Mouse (Mus musculus) heart, adult 11 months (tissue): ENCODE measurements around the gene Cd302.

Experiments used
- DNase-seq: peaks from one replicate; pipeline ENCODE4 v3.0.0; 2022

Cd302 gene

DNA sequence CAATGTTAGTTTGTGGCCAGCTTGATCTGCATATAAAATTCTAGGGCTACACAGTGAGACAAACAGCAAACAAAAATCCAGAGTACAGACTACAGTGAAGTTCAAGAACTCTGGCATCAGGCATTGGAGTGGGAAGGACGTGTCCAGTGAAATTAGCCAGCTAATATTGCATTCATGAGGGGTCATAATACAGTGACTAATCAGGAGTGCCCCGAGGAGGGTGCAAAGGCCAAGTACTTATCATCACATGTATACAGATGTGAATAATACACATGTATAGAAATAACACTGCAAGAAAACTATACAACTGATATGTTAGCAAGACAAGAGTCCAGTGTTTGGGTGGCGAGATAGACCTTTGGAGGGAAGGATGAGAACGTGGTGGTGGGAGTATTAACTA, 31.5 kb downstream of the Cd302 start:
- DNase-seq = no peak

DNA sequence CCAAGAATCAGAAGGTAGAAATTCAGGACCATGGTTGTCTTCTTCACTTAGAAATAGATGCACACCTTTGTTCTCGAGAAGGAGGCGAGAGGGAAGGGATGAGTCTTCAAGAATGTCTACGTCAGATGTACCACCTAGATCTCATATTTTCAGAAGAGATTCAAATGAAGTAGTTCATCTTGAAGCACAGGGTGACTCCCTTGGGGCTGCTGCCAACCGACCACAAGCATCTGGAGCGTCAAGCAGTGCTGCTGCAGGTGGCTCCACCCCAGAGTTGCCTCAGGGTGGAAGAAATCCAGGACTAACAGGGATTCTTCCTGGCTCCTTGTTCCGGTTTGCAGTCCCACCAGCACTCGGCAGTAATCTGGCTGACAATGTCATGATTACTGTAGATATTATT, 49.8 kb downstream of the Cd302 start:
- DNase-seq = peak; percentile 74

DNA sequence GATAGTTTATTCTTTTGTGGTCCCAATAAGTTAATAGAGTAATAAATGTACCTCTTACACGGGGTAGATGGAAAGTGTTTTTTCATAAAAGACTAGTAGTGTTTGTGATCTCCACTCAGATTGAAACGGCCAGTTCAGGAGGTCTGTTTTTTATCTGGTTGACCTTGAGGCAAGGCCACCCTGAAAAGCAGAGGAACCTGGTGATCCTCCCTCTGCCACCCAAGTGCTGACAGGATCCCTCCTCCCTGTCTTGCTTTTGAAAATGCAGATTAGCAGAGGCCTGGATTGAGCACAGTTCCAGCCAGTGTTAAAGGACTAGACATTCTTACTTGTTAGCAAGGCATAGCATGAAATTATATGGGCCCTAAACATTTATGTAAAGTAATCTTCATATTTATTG, 51.1 kb downstream of the Cd302 start:
- peak; percentile 76 for DNase-seq

DNA sequence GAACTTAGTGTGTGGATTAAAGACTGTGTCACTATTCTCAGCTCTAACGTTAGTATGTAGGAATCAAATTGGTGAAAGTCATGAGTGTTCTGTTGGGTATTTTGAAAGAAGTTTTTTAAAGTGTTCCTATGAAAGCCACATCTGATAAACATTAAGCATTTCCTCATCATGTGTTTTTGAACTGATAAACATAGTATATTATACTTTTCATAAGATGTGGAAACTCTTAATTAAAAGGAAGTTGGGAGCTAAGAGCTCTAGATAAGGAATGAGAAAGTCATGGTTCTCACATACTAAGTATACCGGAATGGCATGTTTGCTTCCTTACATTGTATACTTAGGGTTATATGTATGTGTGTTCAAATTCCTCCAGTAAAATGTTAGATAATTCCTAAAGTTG, 53.9 kb downstream of the Cd302 start:
- no peak for DNase-seq

DNA sequence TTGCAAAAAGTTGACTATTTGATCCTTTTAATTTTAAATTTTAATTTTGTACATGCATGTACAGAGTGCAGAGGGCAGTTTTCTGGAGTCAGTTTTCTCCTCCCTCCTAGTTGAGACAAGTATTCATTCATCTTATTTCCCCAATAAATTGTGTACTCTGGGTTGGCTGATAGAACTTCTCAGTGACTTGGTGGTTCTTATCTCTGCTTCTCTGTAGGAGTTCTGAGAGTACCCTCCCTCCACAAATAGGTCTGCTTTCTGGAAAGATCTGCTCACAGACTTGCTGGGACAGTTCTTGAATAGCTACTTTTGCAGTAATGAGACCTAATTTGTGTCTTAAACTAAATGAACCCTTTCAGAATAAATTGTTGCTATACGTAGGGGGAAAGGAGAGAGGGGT, 55.8 kb downstream of the Cd302 start:
- DNase-seq = peak; percentile 19

DNA sequence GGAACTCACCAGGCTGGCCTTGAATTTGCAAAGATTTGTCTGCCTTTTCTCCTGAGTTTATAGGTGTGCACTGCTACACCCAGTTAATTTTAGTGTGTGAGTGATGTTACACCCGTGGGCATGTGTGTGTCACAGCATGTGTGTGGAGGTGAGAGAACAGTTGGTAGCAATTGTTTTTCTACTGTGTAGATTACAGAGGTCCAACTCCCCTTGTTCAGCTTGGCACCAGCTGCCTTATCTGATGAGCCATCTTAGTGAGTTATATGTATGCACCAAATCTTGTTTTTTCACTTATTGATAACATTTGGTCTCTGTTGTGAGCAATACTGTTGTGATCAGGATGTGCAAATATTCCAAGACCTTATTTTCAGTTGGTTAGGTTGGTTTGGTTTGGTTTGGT, 60.8 kb downstream of the Cd302 start:
- DNase-seq = peak; percentile 30

DNA sequence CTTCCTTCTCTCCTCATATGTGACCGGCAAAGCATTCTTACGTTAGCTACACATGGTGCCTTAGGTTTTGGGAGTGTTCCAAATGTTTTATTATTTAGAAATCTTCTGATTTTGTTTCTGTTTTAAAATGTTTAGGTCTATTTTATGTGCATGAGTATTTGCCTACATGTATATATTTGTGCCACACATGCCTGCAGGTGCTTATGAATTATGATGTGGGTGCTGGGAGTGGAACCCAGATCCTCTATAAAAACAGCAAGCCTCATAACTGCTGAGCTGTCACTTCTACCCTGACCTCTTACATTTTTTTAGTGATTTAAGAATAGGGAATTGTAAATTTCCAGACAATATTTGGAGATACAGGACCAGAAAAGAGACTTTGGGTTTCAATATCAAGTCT, 62.3 kb downstream of the Cd302 start:
- DNase-seq = peak; percentile 70

DNA sequence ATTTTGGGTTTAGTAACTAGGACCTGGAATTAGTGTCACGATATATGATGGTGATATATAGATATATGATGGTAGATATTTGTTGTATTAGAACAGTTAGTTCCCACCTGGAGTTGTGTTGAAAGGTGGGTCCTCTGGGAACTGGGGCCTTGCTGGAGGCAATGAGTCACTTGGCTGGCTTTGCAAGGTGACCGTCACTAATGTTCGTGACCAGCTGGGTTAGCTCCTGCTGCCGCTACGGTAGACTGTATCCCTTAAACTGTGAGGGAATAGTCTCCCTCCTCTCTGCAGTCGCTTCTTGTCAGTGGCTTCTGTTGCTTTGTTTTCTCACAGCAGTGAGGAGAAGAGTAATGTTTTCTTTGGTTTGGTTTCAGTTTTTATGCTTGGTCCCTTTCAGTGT, 63.1 kb downstream of the Cd302 start:
- peak; percentile 90 for DNase-seq

DNA sequence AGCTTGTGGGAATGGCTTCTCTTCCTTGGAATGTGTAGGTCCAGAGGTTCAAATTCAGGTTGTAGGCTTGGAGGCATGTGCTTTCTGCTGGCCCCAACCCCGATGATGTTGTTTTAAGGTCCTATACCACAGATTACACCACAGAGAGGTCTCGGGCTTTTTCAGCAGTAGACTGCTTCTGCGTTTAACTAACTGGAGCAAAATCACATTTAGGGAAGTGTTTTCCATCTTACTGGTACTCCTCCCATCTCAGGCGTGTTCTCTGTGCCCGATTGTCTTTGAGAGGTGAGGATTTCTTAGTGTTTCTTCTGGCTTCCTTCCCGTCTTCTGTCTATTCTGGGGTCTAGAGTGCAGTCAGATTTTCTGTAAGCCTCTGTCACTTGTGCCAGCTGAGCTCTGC, 66.7 kb downstream of the Cd302 start:
- DNase-seq = peak; percentile 75

DNA sequence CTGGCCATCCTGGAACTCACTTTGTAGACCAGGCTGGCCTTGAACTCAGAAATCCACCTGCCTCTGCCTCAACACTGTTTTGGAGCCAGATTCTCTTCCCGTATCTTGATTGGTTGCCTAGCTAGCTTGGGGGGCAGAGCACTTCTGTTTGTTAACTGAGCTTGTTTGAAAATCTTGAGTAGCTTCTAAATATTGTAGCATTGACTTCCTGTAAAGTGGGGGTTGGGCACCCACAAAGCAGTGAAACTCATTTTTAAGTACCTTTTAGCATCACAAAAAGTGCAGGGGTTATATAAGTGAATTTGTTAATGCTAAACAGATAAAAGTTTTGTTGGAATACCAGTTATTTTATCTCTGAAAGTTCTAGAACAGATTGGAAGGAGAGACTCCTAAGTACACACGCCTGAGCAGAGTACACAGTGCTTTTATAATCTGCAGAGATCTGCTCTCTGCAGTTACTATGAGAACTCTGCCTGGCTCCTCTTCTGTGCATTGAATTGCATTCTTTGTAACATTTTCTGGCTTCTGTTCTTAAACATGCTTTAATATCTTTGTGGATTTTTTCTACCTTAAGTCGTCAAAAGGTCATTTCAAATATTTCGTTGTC, 67.6 kb downstream of the Cd302 start:
- peak; percentile 71 for DNase-seq

DNA sequence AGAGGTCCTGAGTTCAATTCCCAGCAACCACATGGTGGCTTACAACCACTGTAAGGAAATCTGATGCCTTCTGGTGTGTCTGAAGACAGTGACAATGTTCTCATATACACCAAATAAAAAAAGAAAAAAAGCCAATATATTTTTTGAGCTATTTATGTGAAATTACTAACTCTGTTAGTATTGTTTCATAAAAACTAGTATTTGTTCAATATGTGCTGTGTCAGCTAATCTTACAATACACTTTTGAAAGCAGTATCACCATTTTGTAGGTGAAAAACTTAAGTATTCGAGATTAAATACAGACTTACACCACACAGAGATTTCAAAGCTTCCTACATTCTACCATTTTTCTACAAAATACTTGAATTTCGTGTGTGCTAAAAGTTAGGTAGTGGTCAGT, 69.6 kb downstream of the Cd302 start:
- no peak for DNase-seq

DNA sequence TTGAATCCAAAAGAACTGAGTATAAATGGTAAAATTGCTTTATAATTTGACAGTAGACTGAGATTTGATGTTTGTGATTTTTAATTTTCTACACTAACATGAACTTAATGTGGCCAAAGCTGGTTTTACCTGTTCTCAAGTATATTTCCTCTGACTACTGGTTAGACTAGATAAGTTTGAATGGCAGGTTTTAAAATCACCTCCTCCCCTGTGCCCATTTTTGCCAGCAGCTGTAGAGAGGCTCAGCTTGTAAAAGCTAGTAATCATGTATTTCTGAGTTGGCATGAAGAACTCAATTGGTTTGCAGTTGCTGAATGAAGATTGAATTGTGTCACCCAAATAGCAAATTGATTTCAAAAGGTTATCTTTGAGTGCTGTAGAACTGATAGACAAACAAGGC, 71.8 kb downstream of the Cd302 start:
- DNase-seq = no peak

DNA sequence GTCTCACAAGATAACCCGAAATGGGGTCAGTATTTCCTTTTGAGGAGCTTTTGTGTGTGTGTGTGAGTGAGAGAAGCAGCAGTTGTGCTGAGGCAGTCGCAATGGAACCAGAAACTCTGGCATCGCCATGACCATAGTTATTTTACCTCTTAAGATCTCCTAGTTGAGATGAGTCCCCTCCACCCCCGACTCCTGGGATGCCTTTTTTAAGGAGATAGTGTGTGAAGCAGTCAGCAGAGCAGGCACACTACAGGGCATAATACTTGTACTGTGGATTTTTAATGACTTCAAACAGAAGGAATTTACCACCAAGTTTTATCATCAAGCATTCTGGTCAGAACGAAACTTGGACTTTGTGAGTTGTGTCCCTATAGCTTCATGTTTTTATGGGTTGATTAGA, 73.5 kb downstream of the Cd302 start:
- no peak for DNase-seq

DNA sequence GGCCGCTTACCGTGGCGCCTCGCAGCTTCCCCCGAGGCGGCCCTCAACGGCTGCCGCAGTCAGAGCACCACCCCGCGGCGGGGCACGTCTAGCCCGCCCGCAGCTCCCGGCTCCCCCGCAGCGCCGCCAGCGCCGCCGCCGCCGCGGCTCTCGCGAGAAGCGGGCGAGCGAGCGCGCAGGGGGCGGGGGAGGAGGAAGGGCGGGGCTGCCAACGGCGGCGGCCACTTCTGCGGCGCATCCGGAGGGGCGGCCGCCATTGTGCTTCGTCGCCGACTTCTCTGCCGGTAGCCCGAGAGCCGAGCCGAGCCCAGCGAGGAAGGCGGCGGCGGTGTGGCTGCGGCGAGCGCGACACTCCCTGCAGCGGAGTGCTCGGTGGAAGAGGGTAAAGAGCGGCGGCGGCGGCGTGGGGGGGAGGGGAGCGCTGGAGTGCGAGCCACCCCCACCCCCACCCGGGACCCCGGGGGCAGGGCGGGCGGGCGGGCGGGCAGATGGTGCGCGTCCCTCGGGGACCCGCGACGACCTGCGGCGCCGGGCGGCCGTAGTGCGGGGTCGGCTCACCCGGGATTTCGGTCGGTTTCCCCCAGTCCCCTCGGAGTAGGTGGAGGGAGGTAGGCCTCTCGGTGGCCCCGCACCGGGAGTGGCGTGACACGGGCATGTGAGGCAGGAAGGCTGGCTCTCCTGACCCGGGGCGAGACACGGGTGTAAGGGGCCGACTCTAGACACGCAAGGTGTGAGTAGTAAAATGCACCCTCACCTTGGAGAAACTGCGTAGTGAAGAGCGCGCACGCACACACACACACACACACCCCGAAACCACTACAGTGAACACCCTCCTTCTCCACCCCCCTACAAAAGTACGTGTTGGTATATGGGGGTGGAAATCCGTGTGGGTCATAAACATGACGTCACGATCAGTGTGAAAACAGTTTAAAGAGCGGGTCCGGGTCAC, 74.3 kb downstream of the Cd302 start, which contains the start of the genes Baz2b and March7:
Gene Baz2b (minus strand): TSS at position 137 of the 949 bp plus-strand sequence.
Gene March7 (plus strand): TSS at position 185 of the 949 bp plus-strand sequence.
- peak; percentile 99 for DNase-seq

DNA sequence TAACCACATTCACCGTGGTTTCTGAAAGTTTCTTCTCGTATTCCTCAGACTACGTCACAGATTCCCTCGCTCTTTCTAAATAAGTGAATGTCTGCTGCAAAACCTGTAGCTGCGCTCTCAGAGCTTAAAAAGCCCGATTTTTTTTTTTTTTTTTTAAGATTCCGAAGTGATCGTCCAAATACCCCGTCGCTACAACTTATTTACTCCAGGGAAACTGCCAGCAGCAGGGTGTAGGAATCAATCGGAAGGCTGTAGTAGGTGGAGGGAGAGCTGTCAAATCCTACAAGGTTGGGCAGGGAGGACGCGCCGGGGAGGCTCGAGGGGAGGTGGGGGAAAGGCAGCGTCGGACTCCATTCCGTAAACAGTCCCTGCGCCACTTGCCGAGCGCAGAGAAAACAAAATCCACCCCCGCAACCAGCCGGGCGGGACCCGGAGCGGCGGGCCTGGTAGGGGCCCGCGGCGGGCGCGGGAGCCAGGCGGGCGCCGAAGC, 75.1 kb downstream of the Cd302 start:
- DNase-seq = no peak

DNA sequence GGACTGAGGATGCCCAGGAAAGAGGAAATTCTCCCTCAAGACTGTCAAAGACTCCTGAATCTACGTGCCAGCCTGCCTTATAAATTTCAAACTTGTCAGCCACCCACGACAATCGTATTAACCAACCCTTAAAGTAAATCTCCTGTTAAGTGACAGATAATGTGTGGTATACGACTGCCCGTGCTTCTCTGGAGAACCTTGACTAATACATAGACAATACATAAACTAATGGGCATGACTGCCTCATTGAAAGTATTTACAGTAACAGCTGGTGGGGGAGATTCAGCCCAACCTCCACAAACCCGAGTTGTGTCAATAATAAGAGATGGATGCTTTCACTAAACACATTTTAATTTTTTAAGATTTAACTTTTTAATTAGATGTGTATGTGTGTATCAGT, 78.5 kb downstream of the Cd302 start:
- no peak for DNase-seq

DNA sequence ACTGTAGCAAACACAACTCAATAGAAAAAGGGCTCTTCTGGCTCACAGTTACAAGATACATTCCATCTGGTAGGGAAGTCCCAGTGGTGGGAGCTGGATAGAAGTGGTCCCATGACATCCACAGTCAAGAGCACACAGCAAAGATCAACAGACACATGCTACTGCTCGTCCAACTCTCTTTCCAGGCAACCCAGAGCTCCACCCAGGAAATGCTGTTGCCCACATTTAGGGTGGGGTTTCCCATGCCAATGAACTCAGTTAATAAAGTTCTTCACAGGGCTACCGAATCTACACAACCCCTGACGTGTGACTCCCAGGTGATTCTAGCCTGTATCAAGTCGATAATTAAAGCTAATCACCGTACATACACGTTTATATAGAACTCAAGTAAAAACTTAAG, 80.1 kb downstream of the Cd302 start:
- no peak for DNase-seq

DNA sequence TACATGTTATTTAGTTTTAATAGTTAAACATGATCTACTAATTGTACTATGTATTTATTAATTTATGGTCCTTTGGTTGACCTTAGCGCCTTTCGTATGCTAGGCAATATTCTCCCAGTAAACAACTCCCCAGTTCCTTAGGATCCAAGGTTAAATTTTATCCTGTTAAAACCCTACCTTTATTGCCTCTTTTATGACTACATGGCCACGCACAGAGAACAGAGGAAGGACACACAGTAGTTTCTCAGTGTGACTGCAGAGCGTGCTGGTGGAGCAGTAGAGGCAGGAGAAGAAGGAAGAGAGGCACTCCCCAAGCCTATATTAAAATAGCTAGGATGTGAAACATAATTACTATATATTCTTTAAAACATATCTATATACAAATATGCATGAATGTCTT, 80.6 kb downstream of the Cd302 start:
- no peak for DNase-seq

DNA sequence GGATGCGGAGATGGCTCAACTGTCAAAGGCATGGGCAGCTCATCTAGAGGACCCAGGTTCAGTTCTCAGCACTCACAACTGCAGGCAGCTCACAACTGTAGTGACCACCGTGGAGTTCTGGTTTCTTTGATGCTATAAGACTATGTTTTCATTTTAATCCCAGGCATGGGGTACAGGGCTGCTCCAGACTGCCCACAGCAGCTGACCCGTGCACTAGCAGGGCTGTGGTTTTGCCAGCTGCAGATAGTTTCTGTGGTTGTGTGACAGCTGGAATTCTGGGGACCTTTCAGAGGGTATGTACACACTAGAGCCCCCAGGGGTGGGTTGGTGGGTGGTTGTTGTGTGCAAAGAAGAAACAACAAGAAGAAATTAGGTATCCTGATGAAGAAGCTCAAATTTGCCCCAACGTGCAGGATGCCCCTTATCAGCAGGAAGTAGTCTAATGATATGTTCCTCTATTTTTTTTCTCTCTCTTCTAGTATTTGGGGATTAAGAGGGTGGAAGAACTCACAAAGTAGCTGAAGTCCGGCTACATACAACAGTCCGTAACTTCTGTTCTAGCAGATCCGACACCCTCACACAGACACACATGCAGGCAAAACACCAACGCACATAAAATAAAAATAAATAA, 81.3 kb downstream of the Cd302 start:
- DNase-seq = no peak
